Mouse (Mus musculus) neural tube, embryonic 12.5 days (tissue): ENCODE measurements around the gene Rapgef2. TPM values are rescaled to one million over a fixed set of nuclear protein-coding genes. Genes with fewer than 3 reads are reported as not detected.

Source experiments
- ATAC-seq: fragments of 200-750 bp; cut with Nextera tagmentation; 2 replicates; pipeline ENCODE4 v1.8.0; 2017; ENCODE audit warnings: low read depth, mild to moderate bottlenecking, moderate TSS enrichment, moderate library complexity; ENCODE audit not compliant: low FRiP score
- H3K27ac ChIP-seq: fragments of 300-500 bp; sonication (generic); 2 replicates; pipeline ENCODE4 v1.5.1; 2016
- H3K27me3 ChIP-seq: fragments of 300-500 bp; sonication (generic); replicated peaks from 2 replicates; pipeline ENCODE4 v1.6.1; 2016; ENCODE audit warnings: mild to moderate bottlenecking
- H3K36me3 ChIP-seq: fragments of 300-500 bp; sonication (generic); 2 replicates; pipeline ENCODE4 v1.6.1; 2016; ENCODE audit warnings: mild to moderate bottlenecking
- H3K4me1 ChIP-seq: fragments of 300-500 bp; sonication (generic); 2 replicates; pipeline ENCODE4 v1.6.1; 2016
- H3K4me2 ChIP-seq: fragments of 300-500 bp; sonication (generic); replicated peaks from 2 replicates; pipeline ENCODE4 v1.6.1; 2016; ENCODE audit warnings: mild to moderate bottlenecking
- H3K4me3 ChIP-seq: fragments of 300-500 bp; sonication (generic); 2 replicates; pipeline ENCODE4 v1.5.1; 2016
- H3K9ac ChIP-seq: fragments of 300-500 bp; sonication (generic); 2 replicates; pipeline ENCODE4 v1.6.1; 2016; ENCODE audit warnings: mild to moderate bottlenecking
- H3K9me3 ChIP-seq: fragments of 300-500 bp; sonication (generic); 2 replicates; pipeline ENCODE4 v1.6.1; 2016; ENCODE audit warnings: mild to moderate bottlenecking
- WGBS: fragments of 180-500 bp; shearing (Covaris S2); methylation state at CpG from one replicate; pipeline ENCODE4 v1.1.7; 2016; 5-methylcytosine and 5-hydroxymethylcytosine counted together
- polyA plus RNA-seq: library from polyadenylated mRNA; unstranded; fragments of >200 nt; fragmentation: Nextera tagmentation; extraction: Ambion mirVana; gene quantifications from 2 replicates; pipeline ENCODE4 v1.2.1, GENCODE M21; 2016

The Rapgef2 gene
- polyA plus RNA-seq, 1 experiment from 2014 or later, result 8.9 TPM

GRCm38 (mm10) chr3:79244347-79244746, 42.0 kb downstream of the Rapgef2 start:
- Histone ChIP-seq H3K4me3 (no peak overlapping the region), H3K36me3 (no peaks in the 10 kb centered on the region), H3K27ac (no peak overlapping the region), H3K9ac (no peak overlapping the region), H3K27me3 (no peaks in the 10 kb centered on the region), H3K4me1 (no peaks in the 10 kb centered on the region), H3K9me3 (no peaks in the 10 kb centered on the region), H3K4me2 (no peak overlapping the region)
- 79% methylated on average over 9 of the region's 9 CpGs for WGBS
- ATAC-seq, result no peak

- Histone ChIP-seq H3K36me3 (no peaks in the 10 kb centered on the region), H3K27ac (no peak overlapping the region), H3K4me3 (no peak overlapping the region), H3K4me1 (no peaks in the 10 kb centered on the region), H3K4me2 (no peak overlapping the region), H3K9ac (no peak overlapping the region), H3K27me3 (no peaks in the 10 kb centered on the region), H3K9me3 (no peaks in the 10 kb centered on the region)
- 68% methylated on average over 12 of the region's 12 CpGs for whole genome bisulfite sequencing
- ATAC-seq, result no peak
Measured at GRCm38 (mm10) chr3:79242922-79243705, 43.2 kb downstream of the Rapgef2 start.

- Histone ChIP-seq H3K36me3 (no peaks in the 10 kb centered on the region), H3K9ac (no peak overlapping the region), H3K27ac (no peak overlapping the region), H3K4me1 (no peaks in the 10 kb centered on the region; the same call in 1 of the 2 replicates), H3K9me3 (no peaks in the 10 kb centered on the region), H3K27me3 (no peaks in the 10 kb centered on the region), H3K4me2 (no peak overlapping the region), H3K4me3 (no peak overlapping the region)
- no peak for ATAC-seq
- WGBS, result 80% methylated on average over 8 of the region's 8 CpGs
Measured at GRCm38 (mm10) chr3:79242298-79242697, 44.0 kb downstream of the Rapgef2 start.

- no peak overlapping the region for H3K27ac ChIP-seq
- no peaks in the 10 kb centered on the region for H3K27me3 ChIP-seq
- ATAC-seq, result no peak
- no peaks in the 10 kb centered on the region; the same call in 1 of the 2 replicates for H3K4me1 ChIP-seq
- no peaks in the 10 kb centered on the region for H3K36me3 ChIP-seq
- H3K4me3 ChIP-seq, result no peak overlapping the region
- no peaks in the 10 kb centered on the region for H3K9me3 ChIP-seq
- WGBS, result 91% methylated on average over 6 of the region's 6 CpGs
- no peak overlapping the region for H3K4me2 ChIP-seq
- H3K9ac ChIP-seq, result no peak overlapping the region
Measured at GRCm38 (mm10) chr3:79239066-79239462, 47.3 kb downstream of the Rapgef2 start.

- no peak overlapping the region for H3K4me2 ChIP-seq
Measured at GRCm38 (mm10) chr3:79238456-79239065, 47.8 kb downstream of the Rapgef2 start.

GRCm38 (mm10) chr3:79237619-79238342, 48.5 kb downstream of the Rapgef2 start:
- Histone ChIP-seq H3K9ac (no peak overlapping the region), H3K36me3 (no peaks in the 10 kb centered on the region), H3K27ac (no peak overlapping the region), H3K4me1 (no peaks in the 10 kb centered on the region; the same call in 1 of the 2 replicates), H3K4me3 (no peak overlapping the region), H3K4me2 (no peak overlapping the region), H3K9me3 (no peaks in the 10 kb centered on the region), H3K27me3 (no peaks in the 10 kb centered on the region)
- no peak for ATAC-seq
- 84% methylated on average over 9 of the region's 9 CpGs for WGBS

More at GRCm38 (mm10) chr3:79238456-79239065, 47.8 kb downstream of the Rapgef2 start:
- ATAC-seq, result no peak
- Histone ChIP-seq H3K9ac (no peak overlapping the region), H3K4me3 (no peak overlapping the region), H3K27ac (no peak overlapping the region), H3K36me3 (no peaks in the 10 kb centered on the region), H3K4me1 (no peaks in the 10 kb centered on the region; the same call in 1 of the 2 replicates), H3K9me3 (no peaks in the 10 kb centered on the region), H3K27me3 (no peaks in the 10 kb centered on the region)
- WGBS, result 83% methylated on average over 4 of the region's 4 CpGs

GRCm38 (mm10) chr3:79234485-79234884, 51.8 kb downstream of the Rapgef2 start:
- 75% methylated on average over 3 of the region's 3 CpGs for WGBS
- H3K4me1 ChIP-seq, result no peaks in the 10 kb centered on the region; the same call in 1 of the 2 replicates
- H3K4me2 ChIP-seq, result no peak overlapping the region
- H3K4me3 ChIP-seq, result no peak overlapping the region
- no peaks in the 10 kb centered on the region for H3K27me3 ChIP-seq
- no peak overlapping the region for H3K27ac ChIP-seq
- no peak overlapping the region for H3K9ac ChIP-seq
- no peaks in the 10 kb centered on the region for H3K9me3 ChIP-seq
- no peak for ATAC-seq
- H3K36me3 ChIP-seq, result no peaks in the 10 kb centered on the region

GRCm38 (mm10) chr3:79233478-79234415, 52.6 kb downstream of the Rapgef2 start:
- 85% methylated on average over 13 of the region's 13 CpGs for WGBS
- Histone ChIP-seq H3K4me1 (no peaks in the 10 kb centered on the region; the same call in 1 of the 2 replicates), H3K4me2 (no peak overlapping the region)

GRCm38 (mm10) chr3:79230718-79231117, 55.6 kb downstream of the Rapgef2 start:
- no peak for ATAC-seq
- H3K4me2 ChIP-seq, result no peak overlapping the region
- H3K27me3 ChIP-seq, result no peaks in the 10 kb centered on the region
- no peak overlapping the region for H3K27ac ChIP-seq
- no peak overlapping the region for H3K9ac ChIP-seq
- 97% methylated on average over 4 of the region's 4 CpGs for WGBS
- H3K4me3 ChIP-seq, result no peak overlapping the region
- peaks cover 3% of the 10 kb centered on the region; the same call in 1 of the 2 replicates for H3K4me1 ChIP-seq
- no peaks in the 10 kb centered on the region for H3K9me3 ChIP-seq
- no peaks in the 10 kb centered on the region for H3K36me3 ChIP-seq

More at GRCm38 (mm10) chr3:79233478-79234415, 52.6 kb downstream of the Rapgef2 start:
- no peak for ATAC-seq
- no peak overlapping the region for H3K27ac ChIP-seq
- H3K9ac ChIP-seq, result no peak overlapping the region
- H3K27me3 ChIP-seq, result no peaks in the 10 kb centered on the region
- no peak overlapping the region for H3K4me3 ChIP-seq
- H3K9me3 ChIP-seq, result no peaks in the 10 kb centered on the region
- H3K36me3 ChIP-seq, result no peaks in the 10 kb centered on the region

GRCm38 (mm10) chr3:79229546-79229945, 56.8 kb downstream of the Rapgef2 start:
- H3K9me3 ChIP-seq, result no peaks in the 10 kb centered on the region
- WGBS, result 81% methylated on average over 6 of the region's 6 CpGs
- no peak overlapping the region for H3K4me2 ChIP-seq
- H3K27me3 ChIP-seq, result no peaks in the 10 kb centered on the region
- ATAC-seq, result no peak
- H3K27ac ChIP-seq, result no peak overlapping the region
- H3K4me1 ChIP-seq, result peaks cover 3% of the 10 kb centered on the region; the same call in 1 of the 2 replicates
- no peak overlapping the region for H3K4me3 ChIP-seq
- no peaks in the 10 kb centered on the region for H3K36me3 ChIP-seq
- no peak overlapping the region for H3K9ac ChIP-seq

GRCm38 (mm10) chr3:79228304-79228703, 58.0 kb downstream of the Rapgef2 start:
- Histone ChIP-seq H3K36me3 (no peaks in the 10 kb centered on the region), H3K9ac (no peak overlapping the region), H3K9me3 (no peaks in the 10 kb centered on the region), H3K4me2 (no peak overlapping the region), H3K27ac (no peak overlapping the region), H3K4me1 (peaks cover 5% of the 10 kb centered on the region; the same call in 1 of the 2 replicates), H3K4me3 (no peak overlapping the region), H3K27me3 (no peaks in the 10 kb centered on the region)
- ATAC-seq, result no peak
